Mouse (Mus musculus): ENCODE measurements around the gene Mecom.

GRCm38 (mm10) chr3:30104515-30105098 is 443.2 kb downstream of the Mecom start:
- no peak for TF ChIP-seq POLR2A (IDR thresholded peaks at IDR 0.05; ENCODE audit: extremely low read depth, insufficient read depth, low read length)
- no peak for TF ChIP-seq CTCF (IDR thresholded peaks at IDR 0.05; ENCODE audit: extremely low read depth, insufficient read depth, low read length)

All from cortical plate, adult 2 months (tissue).